Mouse (Mus musculus) kidney, postnatal 0 days (tissue): Measurements from ENCODE around the gene Ranbp9. TPM values are rescaled to one million over a fixed set of nuclear protein-coding genes. Genes with fewer than 3 reads are reported as not detected.

Experiments
- ATAC-seq: fragments of 200-750 bp; cut with Nextera tagmentation; replicated peaks from 2 replicates; pipeline ENCODE4 v1.8.0; 2017; ENCODE audit warnings: low read depth, moderate number of reproducible peaks, moderate TSS enrichment, moderate library complexity; ENCODE audit not compliant: low FRiP score
- DNase-seq: peaks from one replicate; pipeline ENCODE4 v3.0.0-alpha.2; 2016; ENCODE audit warnings: low spot score
- H3K27ac ChIP-seq: fragments of 300-500 bp; sonication (generic); 2 replicates; pipeline ENCODE4 v1.5.1; 2014; ENCODE audit warnings: mild to moderate bottlenecking
- H3K27me3 ChIP-seq: fragments of 300-500 bp; sonication (generic); 2 replicates; pipeline ENCODE4 v1.6.1; 2014; ENCODE audit warnings: low read length, mixed read lengths; ENCODE audit not compliant: insufficient read depth
- H3K36me3 ChIP-seq: fragments of 300-500 bp; sonication (generic); 2 replicates; pipeline ENCODE4 v1.6.1; 2014; ENCODE audit warnings: low read length, mixed read lengths; ENCODE audit not compliant: insufficient read depth
- H3K4me1 ChIP-seq: fragments of 300-500 bp; sonication (generic); replicated peaks from 2 replicates; pipeline ENCODE4 v1.6.1; 2014; ENCODE audit warnings: antibody characterized with exemption, low read length, mixed read lengths; ENCODE audit not compliant: insufficient read depth
- H3K4me2 ChIP-seq: fragments of 300-500 bp; sonication (generic); 2 replicates; pipeline ENCODE4 v1.6.1; 2014; ENCODE audit warnings: mild to moderate bottlenecking, low read length, moderate library complexity, mixed read lengths
- H3K4me3 ChIP-seq: fragments of 300-500 bp; sonication (generic); replicated peaks from 2 replicates; pipeline ENCODE4 v1.5.1; 2014; ENCODE audit warnings: low read depth, low read length
- H3K9ac ChIP-seq: fragments of 300-500 bp; sonication (generic); 2 replicates; pipeline ENCODE4 v1.6.1; 2014; ENCODE audit warnings: low read depth, low read length
- H3K9me3 ChIP-seq: fragments of 300-500 bp; sonication (generic); replicated peaks from 2 replicates; pipeline ENCODE4 v1.6.1; 2016; ENCODE audit warnings: low read length, inconsistent platforms, mixed read lengths
- CTCF ChIP-seq: IDR thresholded peaks from 2 replicates; pipeline ENCODE4 v1.5.1; 2016; ENCODE audit warnings: antibody characterized with exemption, low read depth, mild to moderate bottlenecking, moderate library complexity
- WGBS: fragments of 180-500 bp; shearing (Covaris S2); extraction: QIAGEN DNeasy Blood & Tissue Kit; methylation state at CpG from one replicate; pipeline ENCODE4 v1.1.7; 2014; 5-methylcytosine and 5-hydroxymethylcytosine counted together
- polyA plus RNA-seq: library from polyadenylated mRNA; unstranded; fragments of >200 nt; fragmentation: Nextera tagmentation; extraction: Ambion mirVana; gene quantifications from 2 replicates; pipeline ENCODE4 v1.2.1, GENCODE M21; 2015

Ranbp9 gene
- polyA plus RNA-seq, 1 experiment from 2014 or later = 10.6 TPM

GRCm38 (mm10) chr13:43364985-43365824, 115.9 kb downstream of the Ranbp9 start, which contains the start of gene Sirt5:
Gene Sirt5, plus strand, starts transcription at chr13:43365496.
- H3K27me3 ChIP-seq = no peaks in the 10 kb centered on the region
- H3K9ac ChIP-seq = peak within 1 kb of the TSS; percentile 65
- no peaks in the 10 kb centered on the region for H3K9me3 ChIP-seq
- peak within 1 kb of the TSS; percentile 51; the same call in 1 of the 2 replicates for H3K27ac ChIP-seq
- no peaks in the 10 kb centered on the region for H3K36me3 ChIP-seq
- ATAC-seq (peak; percentile 94), DNase-seq (peak; percentile 91)
- H3K4me1 ChIP-seq = 0 out of 2 replicates have a peak, but pooled peaks cover 6% of the 10 kb centered on the region
- peak within 1 kb of the TSS; percentile 54 for H3K4me3 ChIP-seq
- peak within 1 kb of the TSS; percentile 72 for H3K4me2 ChIP-seq
- peak; percentile 93 for TF ChIP-seq CTCF
- WGBS = 15% methylated on average over 42 of the region's 42 CpGs

- no peaks in the 10 kb centered on the region for H3K27me3 ChIP-seq
- no peak overlapping the region for H3K27ac ChIP-seq
- ATAC-seq = no peak
- 67% methylated on average over 9 of the region's 9 CpGs for WGBS
- no peak for DNase-seq
- 0 out of 2 replicates have a peak, but pooled peaks cover 6% of the 10 kb centered on the region for H3K4me1 ChIP-seq
- H3K9me3 ChIP-seq = no peaks in the 10 kb centered on the region
- TF ChIP-seq CTCF = no peak
- H3K4me3 ChIP-seq = no peak overlapping the region
- no peak overlapping the region for H3K9ac ChIP-seq
- no peaks in the 10 kb centered on the region for H3K36me3 ChIP-seq
- no peak overlapping the region for H3K4me2 ChIP-seq
Measured at GRCm38 (mm10) chr13:43362353-43362752, 118.7 kb downstream of the Ranbp9 start.

GRCm38 (mm10) chr13:43360534-43360933, 120.5 kb downstream of the Ranbp9 start:
- H3K4me2 ChIP-seq = no peak overlapping the region
- no peaks in the 10 kb centered on the region for H3K36me3 ChIP-seq
- no peak overlapping the region for H3K27ac ChIP-seq
- H3K9me3 ChIP-seq = no peaks in the 10 kb centered on the region
- H3K4me1 ChIP-seq = 0 out of 2 replicates have a peak, but pooled peaks cover 3% of the 10 kb centered on the region
- no peak for ATAC-seq
- no peak for DNase-seq
- H3K4me3 ChIP-seq = no peak overlapping the region
- TF ChIP-seq CTCF = no peak
- no peaks in the 10 kb centered on the region for H3K27me3 ChIP-seq
- H3K9ac ChIP-seq = no peak overlapping the region
- WGBS = 58% methylated on average over 6 of the region's 6 CpGs

GRCm38 (mm10) chr13:43356346-43357125, 124.5 kb downstream of the Ranbp9 start:
- H3K9ac ChIP-seq = no peak overlapping the region
- no peaks in the 10 kb centered on the region for H3K36me3 ChIP-seq
- no peak overlapping the region for H3K27ac ChIP-seq
- TF ChIP-seq CTCF = no peak
- WGBS = 89% methylated on average over 14 of the region's 14 CpGs
- no peaks in the 10 kb centered on the region for H3K4me1 ChIP-seq
- ATAC-seq = no peak
- H3K27me3 ChIP-seq = no peaks in the 10 kb centered on the region
- H3K9me3 ChIP-seq = no peaks in the 10 kb centered on the region
- DNase-seq = no peak
- H3K4me2 ChIP-seq = no peak overlapping the region
- no peak overlapping the region for H3K4me3 ChIP-seq

- no peak for TF ChIP-seq CTCF
- H3K4me2 ChIP-seq = no peak overlapping the region
- no peak overlapping the region for H3K4me3 ChIP-seq
- H3K36me3 ChIP-seq = no peaks in the 10 kb centered on the region
- no peak overlapping the region for H3K27ac ChIP-seq
- WGBS = 53% methylated on average over 12 of the region's 12 CpGs
- ATAC-seq (no peak), DNase-seq (no peak)
- H3K4me1 ChIP-seq = no peaks in the 10 kb centered on the region
- H3K27me3 ChIP-seq = no peaks in the 10 kb centered on the region
- no peaks in the 10 kb centered on the region for H3K9me3 ChIP-seq
- H3K9ac ChIP-seq = no peak overlapping the region
Measured at GRCm38 (mm10) chr13:43354362-43354761, 126.7 kb downstream of the Ranbp9 start.

- ATAC-seq (no peak), DNase-seq (no peak)
- Histone ChIP-seq H3K9me3 (no peaks in the 10 kb centered on the region), H3K4me3 (no peak overlapping the region), H3K9ac (no peak overlapping the region), H3K4me1 (no peaks in the 10 kb centered on the region), H3K36me3 (no peaks in the 10 kb centered on the region), H3K27me3 (no peaks in the 10 kb centered on the region), H3K27ac (no peak overlapping the region), H3K4me2 (no peak overlapping the region)
- TF ChIP-seq CTCF = no peak
- WGBS = 62% methylated on average over 4 of the region's 4 CpGs
Measured at GRCm38 (mm10) chr13:43353356-43353755, 127.7 kb downstream of the Ranbp9 start.

Other genes starting within 250 kb of the Ranbp9 start
- gene Gfod1, start 177.1 kb downstream of the Ranbp9 start, polyA plus RNA-seq = 0.34 TPM in 2 replicates
- 22.2 and 22.6 TPM in 2 replicates for gene Sirt5, start 115.8 kb downstream of the Ranbp9 start, polyA plus RNA-seq
- gene Nol7, start 82.9 kb downstream of the Ranbp9 start, polyA plus RNA-seq = 164 and 169 TPM in 2 replicates
- 37.0 and 37.3 TPM in 2 replicates for gene Mcur1, start 78.9 kb upstream of the Ranbp9 start, polyA plus RNA-seq
- gene Rnf182, start 134.4 kb upstream of the Ranbp9 start, polyA plus RNA-seq = 1.1 and 2.4 TPM in 2 replicates